Mouse (Mus musculus): Measurements from ENCODE around the gene Gata5. TPM values are rescaled to one million over a fixed set of nuclear protein-coding genes. Genes with fewer than 3 reads are reported as not detected.

The Gata5 gene
- polyA plus RNA-seq, 1 experiment from 2014 or later, result not detected

DNA sequence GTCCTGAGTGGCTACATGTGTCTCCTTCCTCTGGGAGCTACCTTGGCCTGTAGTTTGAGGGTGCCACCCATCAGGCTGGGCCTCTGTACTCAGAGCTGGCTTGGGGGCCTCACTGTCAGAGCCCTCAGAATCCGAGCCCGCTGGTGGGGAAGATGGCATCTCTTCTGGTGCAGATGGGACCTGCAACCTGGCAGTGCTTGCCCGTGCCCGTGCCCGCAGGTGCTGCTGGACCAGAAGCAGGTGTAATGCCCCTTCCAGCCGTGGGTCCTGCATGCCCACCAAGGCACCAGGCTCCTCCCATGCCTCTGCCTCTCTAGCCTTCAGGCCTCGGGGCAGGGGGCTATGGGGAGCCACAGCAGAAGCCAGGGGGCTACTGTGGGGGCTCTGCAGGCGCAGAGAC is 55.2 kb downstream of the Gata5 start:
- H3K4me2 ChIP-seq, result no peak overlapping the region
- 85% methylated on average over 8 of the region's 8 CpGs for WGBS
- H3K9me3 ChIP-seq, result no peaks in the 10 kb centered on the region
- 0 out of 2 replicates have a peak, but pooled peaks cover 3% of the 10 kb centered on the region for H3K27me3 ChIP-seq (replicated peaks)
- H3K9ac ChIP-seq, result no peak overlapping the region
- no peak overlapping the region for H3K27ac ChIP-seq
- H3K36me3 ChIP-seq (replicated peaks), result no peaks in the 10 kb centered on the region
- no peak for ATAC-seq (replicated peaks)
- peaks cover 3% of the 10 kb centered on the region for H3K4me1 ChIP-seq
- H3K4me3 ChIP-seq, result no peak overlapping the region

DNA sequence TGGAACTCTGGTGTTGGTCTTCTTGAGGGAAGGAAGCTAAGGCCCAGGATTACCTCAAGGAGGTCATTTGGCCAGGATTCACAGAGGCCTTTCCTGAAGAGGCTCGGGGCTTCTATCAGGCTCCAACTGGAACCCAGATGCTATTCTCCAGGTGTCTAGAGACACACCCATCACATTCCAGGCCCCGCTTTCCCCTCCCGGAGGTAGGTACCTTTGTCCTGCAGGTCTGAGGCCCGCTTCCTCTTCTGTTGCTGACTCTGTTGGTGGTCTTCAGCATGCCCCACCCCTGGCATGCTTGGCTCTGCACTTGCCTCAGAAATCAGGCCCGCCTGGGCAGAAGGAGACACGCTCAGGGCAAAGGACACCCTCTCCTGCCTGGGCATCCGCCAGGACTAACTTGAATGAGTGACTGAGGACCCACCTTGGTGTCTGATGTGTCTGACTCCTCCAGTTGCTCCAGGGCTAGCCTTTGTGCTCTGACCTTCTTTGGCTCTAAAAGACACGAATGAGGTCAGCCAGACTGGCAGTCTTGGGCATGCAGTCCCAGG is 56.7 kb downstream of the Gata5 start:
- 80% methylated on average over 8 of the region's 8 CpGs for WGBS
- no peak overlapping the region for H3K4me2 ChIP-seq
- H3K27ac ChIP-seq, result no peak overlapping the region
- no peaks in the 10 kb centered on the region for H3K9me3 ChIP-seq
- ATAC-seq (replicated peaks), result no peak
- H3K36me3 ChIP-seq (replicated peaks), result no peaks in the 10 kb centered on the region
- H3K9ac ChIP-seq, result no peak overlapping the region
- H3K4me1 ChIP-seq, result peaks cover 7% of the 10 kb centered on the region
- H3K4me3 ChIP-seq, result no peak overlapping the region
- H3K27me3 ChIP-seq (replicated peaks), result 0 out of 2 replicates have a peak, but pooled peaks cover 3% of the 10 kb centered on the region

DNA sequence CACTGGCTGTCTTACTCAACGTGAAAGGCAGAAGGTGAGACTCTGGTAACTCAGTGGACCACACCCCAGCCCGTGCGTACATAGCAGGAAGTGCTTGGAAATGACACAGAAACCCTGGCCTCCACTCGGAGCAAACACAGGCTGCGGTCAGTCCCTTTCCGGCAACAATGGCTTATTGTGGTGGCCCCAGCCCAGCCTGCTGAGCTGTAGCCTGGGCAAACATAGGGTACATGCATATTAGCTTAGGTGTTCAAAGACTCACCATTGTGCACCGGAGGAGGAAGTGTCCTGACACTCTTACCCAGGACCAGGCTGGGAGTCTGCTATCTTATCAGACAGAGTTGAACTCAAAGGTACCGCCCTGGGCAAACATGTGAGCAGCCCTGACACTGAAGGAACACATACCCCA is 57.6 kb downstream of the Gata5 start:
- H3K27me3 ChIP-seq (replicated peaks), result 0 out of 2 replicates have a peak, but pooled peaks cover 3% of the 10 kb centered on the region
- no peak for ATAC-seq (replicated peaks)
- H3K27ac ChIP-seq, result no peak overlapping the region
- no peak overlapping the region for H3K4me2 ChIP-seq
- no peak overlapping the region for H3K4me3 ChIP-seq
- 81% methylated on average over 8 of the region's 8 CpGs for WGBS
- no peak overlapping the region for H3K9ac ChIP-seq
- no peaks in the 10 kb centered on the region for H3K36me3 ChIP-seq (replicated peaks)
- H3K9me3 ChIP-seq, result no peaks in the 10 kb centered on the region
- H3K4me1 ChIP-seq, result peaks cover 17% of the 10 kb centered on the region

DNA sequence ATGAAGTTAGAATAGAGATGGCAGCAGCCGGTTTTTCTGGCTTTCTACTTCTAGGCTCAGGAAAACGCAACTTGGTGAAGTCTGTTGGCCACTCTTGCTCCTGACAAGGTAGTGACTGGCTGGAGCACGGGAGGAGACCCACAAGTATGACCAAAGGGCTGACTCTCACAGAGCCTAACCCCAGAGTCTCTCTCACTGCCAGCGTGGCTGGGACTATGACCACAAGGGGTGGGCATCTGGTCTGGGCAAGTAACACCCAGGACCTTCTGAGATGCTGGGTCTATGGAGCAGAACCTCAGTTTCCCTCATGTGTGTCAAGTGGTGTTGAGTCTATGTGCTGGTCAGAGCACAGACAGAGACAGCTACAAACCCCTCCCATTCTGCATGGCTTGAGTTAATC is 58.1 kb downstream of the Gata5 start:
- Histone ChIP-seq H3K27me3 (replicated peaks) (0 out of 2 replicates have a peak, but pooled peaks cover 3% of the 10 kb centered on the region), H3K4me3 (no peak overlapping the region), H3K4me2 (no peak overlapping the region), H3K36me3 (replicated peaks) (no peaks in the 10 kb centered on the region), H3K9ac (no peak overlapping the region), H3K27ac (no peak overlapping the region), H3K9me3 (no peaks in the 10 kb centered on the region), H3K4me1 (peaks cover 22% of the 10 kb centered on the region)
- 50% methylated on average over 4 of the region's 4 CpGs for WGBS
- no peak for ATAC-seq (replicated peaks)

DNA sequence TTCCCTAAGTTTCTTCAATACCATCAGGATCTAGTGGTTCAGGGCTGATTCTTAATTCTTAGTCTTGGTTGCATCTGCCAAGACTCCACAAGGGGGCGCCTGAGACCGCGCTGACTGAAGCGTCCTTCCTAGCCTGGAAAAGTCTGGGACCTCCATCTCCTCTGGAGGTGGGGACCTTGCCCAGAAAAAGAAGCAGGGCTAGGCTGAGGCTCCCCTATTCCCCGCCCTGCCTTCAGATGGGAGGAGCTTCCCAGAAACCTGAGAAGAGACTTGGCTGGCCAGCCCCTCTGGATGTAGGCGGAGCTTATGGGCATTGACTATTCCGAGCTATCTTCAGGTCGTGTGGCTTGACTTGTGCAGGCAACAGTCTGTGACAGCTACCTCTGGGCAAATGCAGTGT is 58.7 kb downstream of the Gata5 start:
- Histone ChIP-seq H3K9ac (no peak overlapping the region; the same call in 1 of the 2 replicates), H3K9me3 (no peaks in the 10 kb centered on the region), H3K4me2 (peak overlapping the region; percentile 30), H3K4me3 (no peak overlapping the region), H3K4me1 (peaks cover 27% of the 10 kb centered on the region), H3K36me3 (replicated peaks) (no peaks in the 10 kb centered on the region), H3K27ac (no peak overlapping the region), H3K27me3 (replicated peaks) (0 out of 2 replicates have a peak, but pooled peaks cover 3% of the 10 kb centered on the region)
- no peak for ATAC-seq (replicated peaks)
- under 1% methylated on average over 8 of the region's 8 CpGs for WGBS

Other genes with a start within 250 kb of the Gata5 start
- 3.2 and 3.7 TPM in 2 replicates for gene Hrh3, start 230.2 kb downstream of the Gata5 start, polyA plus RNA-seq (2015; fragmentation: Nextera tagmentation; extraction: Ambion mirVana)
- gene Osbpl2, start 215.4 kb downstream of the Gata5 start, polyA plus RNA-seq (2015; fragmentation: Nextera tagmentation; extraction: Ambion mirVana), result 80.3 and 81.2 TPM in 2 replicates
- 205 and 213 TPM in 2 replicates for gene Adrm1, start 163.2 kb downstream of the Gata5 start, polyA plus RNA-seq (2015; fragmentation: Nextera tagmentation; extraction: Ambion mirVana)
- 1.6 and 1.7 TPM in 2 replicates for gene Lama5, start 108.8 kb downstream of the Gata5 start, polyA plus RNA-seq (2015; fragmentation: Nextera tagmentation; extraction: Ambion mirVana)
- 284 and 315 TPM in 2 replicates for gene Rps21, start 77.3 kb downstream of the Gata5 start, polyA plus RNA-seq (2015; fragmentation: Nextera tagmentation; extraction: Ambion mirVana)
- gene Cables2, start 61.2 kb downstream of the Gata5 start, polyA plus RNA-seq (2015; fragmentation: Nextera tagmentation; extraction: Ambion mirVana), result 31.3 and 32.0 TPM in 2 replicates
- gene Rbbp8nl, start 44.8 kb downstream of the Gata5 start, polyA plus RNA-seq (2015; fragmentation: Nextera tagmentation; extraction: Ambion mirVana), result not detected in 2 replicates
- gene Slco4a1, start 121.5 kb upstream of the Gata5 start, polyA plus RNA-seq (2015; fragmentation: Nextera tagmentation; extraction: Ambion mirVana), result 1.5 and 1.7 TPM in 2 replicates
- gene Ntsr1, start 165.3 kb upstream of the Gata5 start, polyA plus RNA-seq (2015; fragmentation: Nextera tagmentation; extraction: Ambion mirVana), result 2.2 and 3.2 TPM in 2 replicates
- 46.4 and 49.1 TPM in 2 replicates for gene Mrgbp, start 246.6 kb upstream of the Gata5 start, polyA plus RNA-seq (2015; fragmentation: Nextera tagmentation; extraction: Ambion mirVana)